ENCODE assay signal across 7 mouse cellular contexts in the genomic region with DNA sequence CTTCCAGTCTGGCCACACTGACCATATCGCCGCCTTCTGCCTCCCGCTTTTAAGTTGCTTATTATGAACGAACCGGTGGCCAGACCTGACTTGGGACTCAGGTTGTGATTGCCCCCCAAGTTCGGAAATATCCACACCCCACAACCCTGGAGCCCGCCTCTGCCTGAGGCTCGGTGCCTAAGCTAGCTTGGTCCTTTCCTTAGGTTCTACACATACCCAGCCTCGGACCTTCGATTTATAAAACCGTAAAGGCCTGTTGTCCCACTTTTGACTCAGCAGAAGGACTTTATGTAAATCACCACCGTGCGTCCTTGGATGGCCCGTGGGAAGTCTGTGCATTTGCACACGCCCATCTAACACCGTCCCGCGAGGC. TPM values are rescaled to one million over a fixed set of nuclear protein-coding genes. Genes with fewer than 3 reads are reported as not detected.
DNase-seq lines count a peak whose midpoint lies in the region; ATAC-seq and TF ChIP-seq lines count a peak whose summit lies in the region.

No protein-coding gene starts in this region.

- H3K4me2 ChIP-seq in limb, embryonic 14.5 days (replicated peaks; ENCODE audit: low read depth, low read length, severe bottlenecking), result peak overlapping the region; percentile 75
- peak overlapping the region; percentile 77 for H3K4me2 ChIP-seq in stomach, embryonic 15.5 days

- peaks cover 45% of the 10 kb centered on the region for H3K4me1 ChIP-seq in megakaryocyte, embryonic 14.5 days
- H3K4me1 ChIP-seq in forebrain, embryonic 10.5 days, result peaks cover 24% of the 10 kb centered on the region
- H3K4me1 ChIP-seq in limb, embryonic 14.5 days (ENCODE audit: control insufficient read depth, insufficient read depth, low read length), result peaks cover 11% of the 10 kb centered on the region; the same call in 1 of the 2 replicates
- H3K4me1 ChIP-seq in stomach, embryonic 15.5 days, result peaks cover 12% of the 10 kb centered on the region

- DNase-seq in forebrain, embryonic 10.5 days (ENCODE audit: extremely low spot score, low spot score), result no peak
- DNase-seq in limb, embryonic 14.5 days (ENCODE audit: low spot score), result no peak
- DNase-seq in T-cell, adult 2 months (ENCODE audit: low spot score), result no peak
- DNase-seq in ovary, adult 18-20 months (ENCODE audit: low spot score), result no peak

- H3K36me3 ChIP-seq in megakaryocyte, embryonic 14.5 days (replicated peaks; ENCODE audit: low read length), result peaks cover 31% of the 10 kb centered on the region
- H3K36me3 ChIP-seq in forebrain, embryonic 10.5 days (replicated peaks), result peaks cover 29% of the 10 kb centered on the region
- peaks cover 27% of the 10 kb centered on the region for H3K36me3 ChIP-seq in limb, embryonic 14.5 days (ENCODE audit: control insufficient read depth, insufficient read depth, low read length)
- H3K36me3 ChIP-seq in stomach, embryonic 15.5 days, result peaks cover 15% of the 10 kb centered on the region

- peaks cover 10% of the 10 kb centered on the region for H3K9me3 ChIP-seq in megakaryocyte, embryonic 14.5 days
- H3K9me3 ChIP-seq in forebrain, embryonic 10.5 days, result no peaks in the 10 kb centered on the region
- no peaks in the 10 kb centered on the region for H3K9me3 ChIP-seq in limb, embryonic 14.5 days (ENCODE audit: control insufficient read depth, low read length)
- no peaks in the 10 kb centered on the region for H3K9me3 ChIP-seq in stomach, embryonic 15.5 days

- no peak for TF ChIP-seq POLR2A in limb, embryonic 14.5 days (IDR thresholded peaks at IDR 0.05; ENCODE audit: borderline replicate concordance, extremely low read depth, insufficient read depth, insufficient read length)

- H3K4me3 ChIP-seq in megakaryocyte, embryonic 14.5 days (replicated peaks), result peak overlapping the region; percentile 93
- H3K4me3 ChIP-seq in forebrain, embryonic 10.5 days, result peak overlapping the region; percentile 97
- H3K4me3 ChIP-seq in limb, embryonic 14.5 days (replicated peaks; ENCODE audit: low read length), result peak overlapping the region; percentile 94
- H3K4me3 ChIP-seq in stomach, embryonic 15.5 days (replicated peaks), result peak overlapping the region; percentile 91

- no peaks in the 10 kb centered on the region for H3K27me3 ChIP-seq in megakaryocyte, embryonic 14.5 days (replicated peaks)
- no peaks in the 10 kb centered on the region for H3K27me3 ChIP-seq in forebrain, embryonic 10.5 days (ENCODE audit: poor library complexity, severe bottlenecking)
- H3K27me3 ChIP-seq in limb, embryonic 14.5 days (ENCODE audit: control insufficient read depth, insufficient read depth, low read length), result no peaks in the 10 kb centered on the region
- no peaks in the 10 kb centered on the region for H3K27me3 ChIP-seq in stomach, embryonic 15.5 days (replicated peaks)

- no peak for ATAC-seq in megakaryocyte, adult 5-6 weeks (ENCODE audit: poor library complexity, severe bottlenecking)
- ATAC-seq in limb, embryonic 14.5 days (ENCODE audit: low FRiP score, low read depth), result peak; percentile 36
- no peak for ATAC-seq in stomach, embryonic 15.5 days (ENCODE audit: insufficient read depth, low FRiP score, low read depth)

- peak overlapping the region; percentile 91 for H3K27ac ChIP-seq in forebrain, embryonic 10.5 days
- peak overlapping the region; percentile 67; the same call in 1 of the 2 replicates for H3K27ac ChIP-seq in limb, embryonic 14.5 days (replicated peaks; ENCODE audit: low read depth, low read length)
- H3K27ac ChIP-seq in stomach, embryonic 15.5 days, result peak overlapping the region; percentile 89; the same call in 1 of the 2 replicates

- 3% methylated on average over 18 of the region's 18 CpGs for WGBS in forebrain, embryonic 10.5 days
- WGBS in limb, embryonic 14.5 days, result under 1% methylated on average over 18 of the region's 18 CpGs
- 1% methylated on average over 18 of the region's 18 CpGs for WGBS in stomach, embryonic 15.5 days

- peak overlapping the region; percentile 89 for H3K9ac ChIP-seq in limb, embryonic 14.5 days (ENCODE audit: low read depth, low read length, severe bottlenecking)
- H3K9ac ChIP-seq in stomach, embryonic 15.5 days, result peak overlapping the region; percentile 38

RNA-seq across cellular contexts. Expression of gene Pomp, which starts 0.2 kb away (rescaled TPM):
- 2.6 and 32.9 TPM in 2 replicates for polyA plus RNA-seq in megakaryocyte, embryonic 14.5 days (2012; ENCODE audit: insufficient read depth, low replicate concordance)
- total RNA-seq in megakaryocyte, adult 5-6 weeks (2015), result 253 and 319 TPM in 2 replicates
- total RNA-seq in megakaryocyte, adult 5-6 weeks (2017), result 198 and 242 TPM in 2 replicates
- 522 and 529 TPM in 2 replicates for polyA plus RNA-seq in forebrain, embryonic 10.5 days (2016; fragmentation: Nextera tagmentation; extraction: Ambion mirVana)
- 189 and 270 TPM in 2 replicates for polyA plus RNA-seq in limb, embryonic 14.5 days (2012; rRNA removed)
- 463 and 484 TPM in 2 replicates for polyA plus RNA-seq in limb, embryonic 14.5 days (2014; fragmentation: Nextera tagmentation; extraction: Ambion mirVana)
- 384 and 481 TPM in 2 replicates for polyA plus RNA-seq in stomach, embryonic 15.5 days (2015; fragmentation: Nextera tagmentation; extraction: Ambion mirVana)

RNA-seq across cellular contexts. Expression of gene Slc46a3, which starts 34.6 kb away (rescaled TPM):
- 1.4 and 4.4 TPM in 2 replicates for polyA plus RNA-seq in megakaryocyte, embryonic 14.5 days (2012; ENCODE audit: insufficient read depth, low replicate concordance)
- total RNA-seq in megakaryocyte, adult 5-6 weeks (2015), result 33.8 and 37.5 TPM in 2 replicates
- 21.2 and 23.3 TPM in 2 replicates for total RNA-seq in megakaryocyte, adult 5-6 weeks (2017)
- 3.3 and 3.9 TPM in 2 replicates for polyA plus RNA-seq in forebrain, embryonic 10.5 days (2016; fragmentation: Nextera tagmentation; extraction: Ambion mirVana)
- 3.4 TPM in 2 replicates for polyA plus RNA-seq in limb, embryonic 14.5 days (2012; rRNA removed)
- 2.9 and 3.0 TPM in 2 replicates for polyA plus RNA-seq in limb, embryonic 14.5 days (2014; fragmentation: Nextera tagmentation; extraction: Ambion mirVana)
- polyA plus RNA-seq in stomach, embryonic 15.5 days (2015; fragmentation: Nextera tagmentation; extraction: Ambion mirVana), result 4.7 and 5.7 TPM in 2 replicates
